Mouse (Mus musculus): Measurements from ENCODE around the gene Prss34.
A peak's percentile ranks its signal among the peaks of the same experiment; 100 is the strongest.

The Prss34 gene

GRCm38 (mm10) chr17:25320819-25321218 is 22.6 kb downstream of the Prss34 start:
- DNase-seq, result peak; percentile 38

- DNase-seq, result no peak
Measured at GRCm38 (mm10) chr17:25322930-25323329, 24.7 kb downstream of the Prss34 start.

DNA sequence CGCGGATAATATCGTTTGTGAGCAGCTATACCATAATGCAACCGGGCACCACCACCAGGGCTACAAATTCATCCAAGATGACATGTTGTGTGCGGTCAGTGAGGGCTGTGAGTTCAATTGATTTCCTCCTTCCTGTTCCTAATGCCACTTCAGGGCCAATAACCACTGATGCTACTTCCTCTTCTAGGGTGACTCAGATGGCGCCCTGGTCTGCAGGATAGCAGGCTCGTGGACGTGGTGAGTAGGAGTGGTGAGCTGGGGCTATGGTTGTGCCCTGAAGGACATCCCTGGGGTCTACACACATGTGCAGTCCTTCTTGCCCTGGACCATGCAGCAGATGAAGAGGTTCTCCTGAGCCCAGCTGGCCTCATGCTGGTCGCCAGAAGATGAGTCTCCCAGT is 34.1 kb downstream of the Prss34 start:
- DNase-seq, result no peak

DNA sequence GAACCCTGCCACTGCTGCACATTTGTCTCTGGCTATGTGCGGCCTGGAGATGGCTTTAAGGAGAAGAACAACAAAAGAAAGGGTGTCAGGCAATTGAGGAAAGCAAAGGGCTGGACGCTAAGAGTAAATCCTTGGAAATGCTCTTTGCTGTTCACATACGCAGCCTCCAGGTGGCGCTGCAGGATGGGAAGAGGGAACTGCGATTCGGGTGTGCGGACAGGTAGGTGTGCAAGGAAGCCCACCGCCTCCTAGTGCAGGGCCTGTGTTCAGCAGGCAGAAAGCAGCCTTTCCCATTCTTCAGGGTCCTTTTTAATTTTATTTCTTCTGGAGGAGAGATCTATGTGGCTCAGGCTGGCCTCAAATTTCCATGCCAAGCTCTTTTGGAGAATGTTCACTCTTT is 35.7 kb downstream of the Prss34 start:
- DNase-seq, result peak; percentile 44

DNA sequence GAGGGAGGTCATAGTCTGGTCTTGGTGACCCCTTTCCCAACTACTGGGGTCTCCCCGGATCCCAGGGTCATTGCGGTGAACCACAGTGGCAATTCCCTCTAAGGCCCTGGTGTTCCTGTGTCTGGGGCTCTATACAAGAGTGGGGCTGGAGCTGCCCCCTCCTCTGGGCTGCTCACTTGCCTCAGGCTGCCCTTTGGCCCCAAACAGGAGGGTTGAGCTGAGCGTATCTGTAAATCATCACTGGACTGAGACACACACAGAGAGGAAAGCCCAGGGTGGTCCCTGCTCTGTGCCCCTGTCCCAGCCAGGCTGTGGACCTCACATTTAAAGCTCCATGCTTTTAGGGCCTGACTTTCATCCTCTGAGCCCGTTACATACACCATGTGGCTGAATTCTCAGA is 40.0 kb downstream of the Prss34 start:
- DNase-seq, result peak; percentile 15

DNA sequence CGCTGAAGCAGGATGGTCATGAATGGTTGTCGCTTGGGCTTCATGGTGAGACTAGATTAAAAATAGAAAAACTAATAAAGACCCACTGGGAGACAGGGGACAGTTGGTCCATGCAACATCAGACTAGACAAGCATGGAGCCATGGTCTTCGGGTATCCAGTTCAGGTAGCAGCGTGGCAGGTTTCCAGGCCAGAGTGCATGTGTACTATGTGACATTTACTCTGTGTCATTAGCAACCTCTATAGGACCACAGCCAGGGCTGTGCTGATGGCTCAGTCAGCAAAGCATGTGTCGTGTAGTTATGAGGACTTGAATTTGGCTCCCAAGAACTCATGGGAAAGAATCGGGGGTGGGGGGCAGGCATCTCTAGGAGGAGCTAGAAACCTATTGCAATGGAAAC is 41.8 kb downstream of the Prss34 start:
- DNase-seq, result no peak

- DNase-seq, result peak; percentile 16
Measured at GRCm38 (mm10) chr17:25341490-25341889, 43.3 kb downstream of the Prss34 start.

DNA sequence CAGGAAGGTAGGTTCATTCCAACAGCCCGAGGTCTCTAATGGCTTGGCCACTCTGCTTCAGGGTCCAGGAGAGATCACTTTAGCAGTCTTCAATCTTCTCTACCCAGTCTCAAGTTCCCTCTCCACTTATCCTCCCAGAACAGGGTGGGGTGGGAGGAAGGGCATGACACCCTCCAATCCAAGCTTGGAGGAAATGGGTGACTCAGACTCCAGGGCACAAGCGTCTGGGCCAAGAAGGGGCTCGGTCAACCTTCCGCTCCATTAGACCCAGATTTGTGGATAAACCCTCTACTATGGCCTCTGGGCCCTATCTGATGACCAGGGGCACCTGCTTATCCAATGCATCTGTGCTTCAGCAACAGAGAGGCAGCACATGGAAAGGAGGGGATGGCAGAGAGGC is 47.3 kb downstream of the Prss34 start, which contains the start of gene Tpsab1:
Tpsab1 (minus strand) TSS at position 101 of the 400 bp plus-strand sequence.
- DNase-seq, result no peak

Measured in kidney, adult 9 months (tissue).